Mouse (Mus musculus): ENCODE results near the gene Stat3. TPM values are rescaled to one million over a fixed set of nuclear protein-coding genes. Genes with fewer than 3 reads are reported as not detected.
A peak's percentile ranks its signal among the peaks of the same experiment; 100 is the strongest.

Gene Stat3
- polyA plus RNA-seq, 1 experiment from 2014 or later, result 36.5 TPM

DNA sequence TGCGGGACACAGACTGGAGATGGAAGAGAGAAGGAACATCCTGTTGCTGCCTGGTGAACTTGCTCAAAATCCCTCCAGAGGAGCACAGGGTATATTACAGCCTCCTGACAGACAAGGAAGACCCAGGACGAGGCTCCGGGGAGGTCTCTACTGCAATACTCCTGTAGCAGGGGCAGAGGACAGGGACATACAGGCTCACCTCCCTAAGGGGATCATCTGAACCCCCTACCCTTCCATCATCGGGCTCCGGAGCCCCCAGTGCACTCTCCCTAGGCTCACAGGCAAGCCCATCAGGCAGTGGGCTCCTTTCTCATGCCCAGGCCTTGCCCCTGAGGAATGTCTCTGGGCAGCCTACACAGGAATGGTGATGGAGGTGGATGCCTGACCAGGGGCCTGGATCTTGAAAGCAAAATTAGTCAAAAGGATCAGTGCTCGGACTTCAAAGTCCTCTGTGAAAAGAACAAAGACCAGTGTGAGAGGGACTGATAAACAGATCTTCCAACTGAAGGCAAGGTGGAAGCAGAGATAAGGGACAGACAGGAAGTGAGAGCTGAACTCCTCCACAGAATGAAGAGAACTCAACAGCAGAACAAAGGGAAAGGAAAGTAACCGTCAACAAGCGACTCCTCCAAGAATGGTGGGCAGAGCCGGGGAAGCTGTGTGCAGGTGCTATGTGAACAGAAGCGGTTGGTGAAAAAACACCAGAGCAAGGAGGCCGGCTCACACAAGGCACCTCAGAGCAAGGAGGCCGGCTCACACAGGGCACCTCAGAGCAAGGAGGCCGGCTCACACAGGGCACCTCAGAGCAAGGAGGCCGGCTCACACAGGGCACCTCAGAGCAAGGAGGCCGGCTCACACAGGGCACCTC lies 47.9 kb downstream of the Stat3 start:
- H3K4me3 ChIP-seq (ENCODE audit: low read depth, low read length), result no peak overlapping the region
- H3K36me3 ChIP-seq (ENCODE audit: insufficient read depth), result 0 out of 2 replicates have a peak, but pooled peaks cover 23% of the 10 kb centered on the region
- WGBS, result 49% methylated on average over 15 of the region's 15 CpGs
- no peak for TF ChIP-seq CTCF (IDR thresholded peaks at IDR 0.05; ENCODE audit: low read depth)
- peak; percentile 50 for ATAC-seq (ENCODE audit: insufficient read depth)
- H3K27me3 ChIP-seq (ENCODE audit: insufficient read depth, low read length), result no peaks in the 10 kb centered on the region
- H3K27ac ChIP-seq (ENCODE audit: low read depth), result peak overlapping the region; percentile 69; the same call in 1 of the 2 replicates
- H3K4me2 ChIP-seq, result 0 out of 2 replicates have a peak overlapping the region, but pooled peaks have one; percentile 23
- no peaks in the 10 kb centered on the region; the same call in 1 of the 2 replicates for H3K4me1 ChIP-seq (ENCODE audit: insufficient read depth)
- no peaks in the 10 kb centered on the region for H3K9me3 ChIP-seq (ENCODE audit: low read depth, low read length)
- peak; percentile 48 for DNase-seq
- no peak overlapping the region; the same call in 1 of the 2 replicates for H3K9ac ChIP-seq

DNA sequence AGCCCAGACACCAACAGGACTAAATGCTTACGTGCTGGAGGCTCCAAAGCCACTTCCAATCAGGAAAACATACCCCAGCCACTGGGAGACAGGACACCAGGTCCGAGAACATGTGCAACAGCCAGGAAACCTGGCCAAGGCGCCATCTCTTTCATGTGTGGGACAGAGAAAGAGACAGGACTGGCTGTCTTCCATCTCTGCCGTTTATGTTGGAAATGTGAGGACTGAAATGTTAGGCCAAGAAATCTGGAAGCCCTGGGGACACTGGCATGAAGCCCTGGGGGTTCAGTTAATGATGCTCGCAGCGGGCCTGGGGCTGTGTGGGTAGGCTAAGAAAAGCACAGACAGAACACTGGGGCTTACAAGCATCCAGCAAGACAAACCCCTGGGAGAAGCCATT lies 48.9 kb downstream of the Stat3 start:
- no peak overlapping the region for H3K4me3 ChIP-seq (ENCODE audit: low read depth, low read length)
- TF ChIP-seq CTCF (IDR thresholded peaks at IDR 0.05; ENCODE audit: low read depth), result no peak
- no peak for ATAC-seq (ENCODE audit: insufficient read depth)
- peak overlapping the region; percentile 69; the same call in 1 of the 2 replicates for H3K27ac ChIP-seq (ENCODE audit: low read depth)
- no peak overlapping the region for H3K4me2 ChIP-seq
- peaks cover 20% of the 10 kb centered on the region; the same call in 1 of the 2 replicates for H3K36me3 ChIP-seq (ENCODE audit: insufficient read depth)
- H3K27me3 ChIP-seq (ENCODE audit: insufficient read depth, low read length), result no peaks in the 10 kb centered on the region
- no peak overlapping the region for H3K9ac ChIP-seq
- no peaks in the 10 kb centered on the region; the same call in 1 of the 2 replicates for H3K4me1 ChIP-seq (ENCODE audit: insufficient read depth)
- no peaks in the 10 kb centered on the region for H3K9me3 ChIP-seq (ENCODE audit: low read depth, low read length)
- 64% methylated on average over 6 of the region's 6 CpGs for WGBS
- no peak for DNase-seq

DNA sequence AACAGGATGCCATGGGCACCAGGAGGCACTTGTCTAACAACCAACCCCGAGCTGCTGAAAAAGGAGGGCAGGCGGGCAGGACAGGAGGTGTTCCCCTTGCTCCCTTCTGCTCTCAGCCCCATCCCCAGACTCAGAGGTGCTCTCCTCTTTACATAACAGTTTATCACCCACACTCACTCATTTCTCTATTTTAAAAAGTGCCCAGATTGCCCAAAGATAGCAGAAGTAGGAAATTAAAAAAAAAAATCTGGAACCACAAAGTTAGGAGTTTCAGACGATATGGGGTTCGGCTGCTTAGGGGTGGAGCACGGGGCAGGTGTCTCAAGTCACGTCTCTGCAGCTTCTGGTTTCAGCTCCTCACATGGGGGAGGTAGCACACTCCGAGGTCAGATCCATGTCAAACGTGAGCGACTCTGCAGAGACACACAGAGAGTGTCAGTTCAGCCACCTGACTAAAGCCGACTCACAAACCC lies 51.0 kb downstream of the Stat3 start:
- TF ChIP-seq CTCF (IDR thresholded peaks at IDR 0.05; ENCODE audit: low read depth), result no peak
- no peaks in the 10 kb centered on the region; the same call in 1 of the 2 replicates for H3K4me1 ChIP-seq (ENCODE audit: insufficient read depth)
- H3K4me2 ChIP-seq, result no peak overlapping the region
- no peaks in the 10 kb centered on the region for H3K9me3 ChIP-seq (ENCODE audit: low read depth, low read length)
- DNase-seq, result no peak
- no peak overlapping the region for H3K4me3 ChIP-seq (ENCODE audit: low read depth, low read length)
- H3K27me3 ChIP-seq (ENCODE audit: insufficient read depth, low read length), result no peaks in the 10 kb centered on the region
- no peak for ATAC-seq (ENCODE audit: insufficient read depth)
- H3K36me3 ChIP-seq (ENCODE audit: insufficient read depth), result peaks cover 18% of the 10 kb centered on the region; the same call in 1 of the 2 replicates
- 41% methylated on average over 10 of the region's 10 CpGs for WGBS
- no peak overlapping the region for H3K27ac ChIP-seq (ENCODE audit: low read depth)
- no peak overlapping the region for H3K9ac ChIP-seq

DNA sequence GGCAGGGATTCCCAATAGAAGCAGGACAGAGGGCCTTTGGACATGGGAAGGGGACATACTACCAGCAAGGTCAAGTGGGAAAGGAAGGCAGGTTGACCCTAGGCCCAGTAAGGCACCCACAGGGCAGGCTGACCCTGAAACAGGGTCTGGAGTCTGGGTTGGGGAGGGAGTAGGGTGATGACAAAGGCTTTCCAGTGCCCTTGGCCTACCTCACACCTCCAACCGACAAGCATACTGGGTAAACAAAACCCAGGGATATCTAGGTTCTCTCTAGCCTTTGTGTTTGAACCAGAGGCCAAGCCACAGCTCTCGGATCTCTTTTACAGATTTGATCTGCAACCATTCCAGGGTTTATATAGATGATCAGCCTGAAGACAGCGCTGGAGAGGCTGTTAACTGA lies 51.6 kb downstream of the Stat3 start:
- Histone ChIP-seq H3K9ac (no peak overlapping the region), H3K36me3 (ENCODE audit: insufficient read depth) (peaks cover 15% of the 10 kb centered on the region; the same call in 1 of the 2 replicates), H3K9me3 (ENCODE audit: low read depth, low read length) (no peaks in the 10 kb centered on the region), H3K27ac (ENCODE audit: low read depth) (no peak overlapping the region), H3K27me3 (ENCODE audit: insufficient read depth, low read length) (no peaks in the 10 kb centered on the region), H3K4me1 (ENCODE audit: insufficient read depth) (no peaks in the 10 kb centered on the region; the same call in 1 of the 2 replicates), H3K4me2 (no peak overlapping the region), H3K4me3 (ENCODE audit: low read depth, low read length) (no peak overlapping the region)
- no peak for TF ChIP-seq CTCF (IDR thresholded peaks at IDR 0.05; ENCODE audit: low read depth)
- 57% methylated on average over 3 of the region's 3 CpGs for WGBS
- no peak for DNase-seq
- ATAC-seq (ENCODE audit: insufficient read depth), result no peak

DNA sequence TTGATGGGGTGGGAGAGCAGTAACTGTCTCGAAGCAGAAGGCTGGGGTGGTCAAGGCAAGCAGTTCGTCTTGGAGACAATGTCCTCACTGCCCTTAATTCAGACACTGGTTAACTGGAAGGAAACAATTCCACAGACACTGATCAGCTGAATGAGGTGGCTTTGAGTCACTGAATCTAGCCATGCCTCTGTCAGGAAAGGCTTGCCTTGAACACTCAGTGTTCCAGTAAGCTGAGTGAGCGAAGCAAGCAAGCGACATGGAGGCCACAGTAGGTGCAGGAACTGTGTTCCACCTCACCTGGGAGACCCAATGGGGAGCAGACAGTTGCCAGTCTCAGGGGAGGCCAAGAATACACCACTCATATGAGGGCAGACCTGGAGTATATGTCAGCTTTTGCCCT lies 52.1 kb downstream of the Stat3 start:
- H3K27ac ChIP-seq (ENCODE audit: low read depth), result no peak overlapping the region
- no peak overlapping the region for H3K4me3 ChIP-seq (ENCODE audit: low read depth, low read length)
- 84% methylated on average over 4 of the region's 4 CpGs for WGBS
- H3K9me3 ChIP-seq (ENCODE audit: low read depth, low read length), result no peaks in the 10 kb centered on the region
- H3K4me1 ChIP-seq (ENCODE audit: insufficient read depth), result no peaks in the 10 kb centered on the region; the same call in 1 of the 2 replicates
- ATAC-seq (ENCODE audit: insufficient read depth) (no peak), DNase-seq (no peak)
- no peak overlapping the region for H3K9ac ChIP-seq
- no peak overlapping the region for H3K4me2 ChIP-seq
- TF ChIP-seq CTCF (IDR thresholded peaks at IDR 0.05; ENCODE audit: low read depth), result no peak
- H3K36me3 ChIP-seq (ENCODE audit: insufficient read depth), result peaks cover 14% of the 10 kb centered on the region; the same call in 1 of the 2 replicates
- no peaks in the 10 kb centered on the region for H3K27me3 ChIP-seq (ENCODE audit: insufficient read depth, low read length)

DNA sequence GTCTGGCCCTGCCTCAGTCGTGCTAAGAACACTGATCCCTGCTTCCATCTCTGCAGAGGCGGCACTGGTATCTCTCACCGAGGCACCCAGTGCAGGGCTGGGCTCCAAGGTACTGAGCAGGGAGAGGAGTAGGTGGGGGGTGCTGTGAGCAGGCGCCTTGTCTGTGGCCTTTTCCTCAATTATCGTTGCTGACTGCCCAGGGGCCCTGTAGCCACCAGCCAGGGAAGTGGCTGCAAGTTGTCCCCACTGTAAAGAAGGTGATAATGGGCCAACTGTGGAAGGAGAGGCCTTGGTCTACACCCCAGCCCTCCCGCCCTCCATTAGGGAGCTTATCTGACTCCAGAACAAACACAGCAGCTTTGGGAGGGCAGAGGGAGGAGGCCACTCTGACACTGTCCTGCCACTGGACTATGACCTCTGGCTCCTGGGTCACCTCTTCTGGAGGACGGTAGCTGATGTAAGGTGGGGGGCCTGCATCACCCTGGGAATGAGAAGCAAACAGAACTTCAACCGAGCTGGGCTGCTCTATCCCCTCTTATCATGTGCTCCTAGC lies 53.1 kb downstream of the Stat3 start:
- H3K36me3 ChIP-seq (ENCODE audit: insufficient read depth), result peaks cover 14% of the 10 kb centered on the region; the same call in 1 of the 2 replicates
- H3K4me2 ChIP-seq, result no peak overlapping the region
- WGBS, result 28% methylated on average over 8 of the region's 8 CpGs
- no peaks in the 10 kb centered on the region for H3K27me3 ChIP-seq (ENCODE audit: insufficient read depth, low read length)
- peak; percentile 35; the same call in 1 of the 2 replicates for ATAC-seq (ENCODE audit: insufficient read depth)
- no peak overlapping the region for H3K9ac ChIP-seq
- no peak overlapping the region for H3K4me3 ChIP-seq (ENCODE audit: low read depth, low read length)
- no peak overlapping the region for H3K27ac ChIP-seq (ENCODE audit: low read depth)
- no peaks in the 10 kb centered on the region for H3K9me3 ChIP-seq (ENCODE audit: low read depth, low read length)
- TF ChIP-seq CTCF (IDR thresholded peaks at IDR 0.05; ENCODE audit: low read depth), result no peak
- DNase-seq, result no peak
- H3K4me1 ChIP-seq (ENCODE audit: insufficient read depth), result no peaks in the 10 kb centered on the region; the same call in 1 of the 2 replicates

DNA sequence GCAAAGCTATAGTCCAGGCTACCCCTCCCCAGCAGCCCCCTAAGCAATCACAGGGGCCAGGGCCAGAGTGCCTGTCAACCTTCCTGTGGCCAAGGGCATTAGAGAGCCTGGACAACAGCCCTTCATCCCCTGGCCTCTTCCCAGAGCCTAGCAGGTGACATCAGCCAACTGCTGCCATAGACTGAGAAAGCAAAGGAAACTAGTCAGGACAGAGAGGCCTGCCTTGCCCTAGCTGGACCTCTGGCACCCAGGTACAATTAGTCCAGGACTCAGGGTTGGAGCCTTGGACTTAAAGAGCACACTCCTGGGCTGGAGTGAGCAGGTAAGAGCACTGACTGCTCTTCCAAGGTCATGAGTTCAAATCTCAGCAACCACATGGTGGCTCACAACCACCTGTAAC lies 53.9 kb downstream of the Stat3 start:
- Histone ChIP-seq H3K27ac (ENCODE audit: low read depth) (no peak overlapping the region), H3K9ac (no peak overlapping the region), H3K4me2 (no peak overlapping the region), H3K4me3 (ENCODE audit: low read depth, low read length) (no peak overlapping the region), H3K36me3 (ENCODE audit: insufficient read depth) (peaks cover 13% of the 10 kb centered on the region; the same call in 1 of the 2 replicates), H3K9me3 (ENCODE audit: low read depth, low read length) (no peaks in the 10 kb centered on the region), H3K27me3 (ENCODE audit: insufficient read depth, low read length) (no peaks in the 10 kb centered on the region), H3K4me1 (ENCODE audit: insufficient read depth) (no peaks in the 10 kb centered on the region; the same call in 1 of the 2 replicates)
- ATAC-seq (ENCODE audit: insufficient read depth), result no peak
- TF ChIP-seq CTCF (IDR thresholded peaks at IDR 0.05; ENCODE audit: low read depth), result no peak
- DNase-seq, result no peak

Data from lung, embryonic 14.5 days (tissue).